9 mouse cellular contexts compared by ENCODE assay signal in genomic region chrX:8314905-8315304, GRCm38 (mm10). TPM values are rescaled to one million over a fixed set of nuclear protein-coding genes. Genes with fewer than 3 reads are reported as not detected.
DNase-seq lines count a peak whose midpoint lies in the region; ATAC-seq and TF ChIP-seq lines count a peak whose summit lies in the region.
"Not testable (repeated sequence)": the region's sequence is repeated elsewhere in the genome, so short reads cannot be mapped to it uniquely, and the experiment has no call there.
"Had no signal": no experiment of that assay in that cellular context is flagged by ENCODE, and none has a peak within 500 bp of the region (broad histone marks: within the 10 kb centered on the region; RNA-seq: fewer than 3 reads in every experiment).

No protein-coding gene starts in this region.

- DNase-seq in Muller cell, postnatal 12 days (ENCODE audit: inconsistent ontology term): peak; percentile 2
- peak; percentile 9 for DNase-seq in cerebellum, adult 11 months
- peak; percentile 2 to 10 for DNase-seq in frontal cortex, postnatal 14 days (ENCODE audit: low spot score in 2 of 2)
- peak; percentile 66 for DNase-seq in kidney, adult 18-20 months
- peak; percentile 6 to 18 for DNase-seq in left cerebral cortex, postnatal 14 days (ENCODE audit: low spot score in 2 of 2)
- DNase-seq in midbrain, postnatal 0 days (ENCODE audit: low spot score): not testable (repeated sequence)
- peak; percentile 26 to 43 for DNase-seq in spleen, postnatal 36 days (ENCODE audit: low spot score in 2 of 2)

- not testable (repeated sequence) for H3K9ac ChIP-seq in midbrain, postnatal 0 days (replicated peaks; ENCODE audit: low read length, poor library complexity, severe bottlenecking)

- WGBS in midbrain, postnatal 0 days: 15% methylated on average over 7 of the region's 7 CpGs

- not testable (repeated sequence) for H3K4me2 ChIP-seq in midbrain, postnatal 0 days (ENCODE audit: low read depth, low read length, poor library complexity, severe bottlenecking)

- not testable (repeated sequence) for ATAC-seq in midbrain, postnatal 0 days (ENCODE audit: low FRiP score)

- intact Hi-C loops in left cerebral cortex, postnatal 14 days (cut with DNase I): loop anchor here (5.0 kb wide), 1 partner anchor 42 kb away; no protein-coding TSS in a partner anchor

- not testable (repeated sequence) for H3K9me3 ChIP-seq in midbrain, postnatal 0 days (ENCODE audit: low read length)

- not testable (repeated sequence) for H3K27ac ChIP-seq in midbrain, postnatal 0 days (ENCODE audit: low read depth, low read length)

- H3K27me3 ChIP-seq in midbrain, postnatal 0 days (ENCODE audit: insufficient read depth, low read length): not testable (repeated sequence)

- not testable (repeated sequence) for H3K4me3 ChIP-seq in midbrain, postnatal 0 days (ENCODE audit: low read depth, low read length)

- not testable (repeated sequence) for H3K4me1 ChIP-seq in midbrain, postnatal 0 days (ENCODE audit: insufficient read depth, low read length)

- peak; percentile 26; the same call in 1 of the 2 replicates for TF ChIP-seq CTCF in midbrain, postnatal 0 days (IDR thresholded peaks at IDR 0.05)

- not testable (repeated sequence) for H3K36me3 ChIP-seq in midbrain, postnatal 0 days (ENCODE audit: insufficient read depth, low read length)

RNA-seq across cellular contexts. Expression of gene Ssxb10, which starts 12.3 kb away (rescaled TPM):
- total RNA-seq in left cerebral cortex, postnatal 14 days (2021): not detected
- total RNA-seq in midbrain, postnatal 0 days (2014; rRNA removed): not detected in 2 replicates
- not detected in 2 replicates for polyA plus RNA-seq in midbrain, postnatal 0 days (2015; fragmentation: Nextera tagmentation; extraction: Ambion mirVana)
- total RNA-seq: monocyte, adult 5-6 weeks had no signal
- polyA plus RNA-seq: heart, embryonic 12.5 days had no signal

RNA-seq across cellular contexts. Expression of gene Slc38a5, which starts 44.0 kb away (rescaled TPM):
- 10 to 100 TPM; 11.9 to 12.7 TPM for total RNA-seq in left cerebral cortex, postnatal 14 days (2021)
- total RNA-seq in midbrain, postnatal 0 days (2014; rRNA removed): 14.4 and 22.4 TPM in 2 replicates
- polyA plus RNA-seq in midbrain, postnatal 0 days (2015; fragmentation: Nextera tagmentation; extraction: Ambion mirVana): 17.1 and 17.5 TPM in 2 replicates
- total RNA-seq: monocyte, adult 5-6 weeks had no signal

RNA-seq across cellular contexts. Expression of gene Ssxb9, which starts 51.9 kb away (rescaled TPM):
- not detected for total RNA-seq in left cerebral cortex, postnatal 14 days (2021)
- total RNA-seq in midbrain, postnatal 0 days (2014; rRNA removed): not detected in 2 replicates
- polyA plus RNA-seq in midbrain, postnatal 0 days (2015; fragmentation: Nextera tagmentation; extraction: Ambion mirVana): not detected in 2 replicates
- total RNA-seq: monocyte, adult 5-6 weeks had no signal
- polyA plus RNA-seq: heart, embryonic 12.5 days had no signal
